Mouse (Mus musculus): Measurements from ENCODE around the gene Asphd2. TPM values are rescaled to one million over a fixed set of nuclear protein-coding genes. Genes with fewer than 3 reads are reported as not detected.

Asphd2 gene
- total and polyA plus RNA-seq, 3 experiments = 0.08 TPM; not detected in 2

GRCm38 (mm10) chr5:112355910-112356309 is 38.8 kb downstream of the Asphd2 start, which contains the start of gene Gm6583:
TSS of gene Gm6583 (minus strand) at chr5:112356033.
- Histone ChIP-seq H3K4me3 (ENCODE audit: control insufficient read depth in 1 of 2, insufficient read depth in 1 of 2, low read depth in 2 of 2, low read length in 2 of 2) (no peak within 1 kb of the TSS), H3K9ac (ENCODE audit: control insufficient read depth, low read depth, low read length, poor library complexity, severe bottlenecking) (no peak within 1 kb of the TSS), H3K27ac (ENCODE audit: control insufficient read depth, low read depth, low read length) (no peak within 1 kb of the TSS), H3K79me2 (ENCODE audit: control insufficient read depth, insufficient read depth, low read length, poor library complexity) (no peaks in the 10 kb centered on the region), H3K27me3 (ENCODE audit: control insufficient read depth in 1 of 2, insufficient read depth in 2 of 2, low read length in 2 of 2) (no peaks in the 10 kb centered on the region), H3K36me3 (ENCODE audit: control insufficient read depth in 1 of 2, insufficient read depth in 2 of 2, low read length in 2 of 2) (peaks cover 0 to 3% of the 10 kb centered on the region in 2 experiments; a peak in 2 of 4 replicates), H3K9me3 (replicated peaks; ENCODE audit: insufficient read depth, low read length) (no peaks in the 10 kb centered on the region), H3K4me1 (ENCODE audit: control insufficient read depth in 1 of 2, insufficient read depth in 2 of 2, low read length in 2 of 2) (0 out of 4 replicates have a peak, but pooled peaks cover 0 to 5% of the 10 kb centered on the region in 2 experiments)
- DNase-seq (ENCODE audit: low read depth, low spot score) = no peak
- TF ChIP-seq MAX (IDR thresholded peaks at IDR 0.05; ENCODE audit: low read length) (no peak), UBTF (IDR thresholded peaks at IDR 0.05; ENCODE audit: borderline replicate concordance, insufficient read depth, low read depth, low read length) (no peak)

DNA sequence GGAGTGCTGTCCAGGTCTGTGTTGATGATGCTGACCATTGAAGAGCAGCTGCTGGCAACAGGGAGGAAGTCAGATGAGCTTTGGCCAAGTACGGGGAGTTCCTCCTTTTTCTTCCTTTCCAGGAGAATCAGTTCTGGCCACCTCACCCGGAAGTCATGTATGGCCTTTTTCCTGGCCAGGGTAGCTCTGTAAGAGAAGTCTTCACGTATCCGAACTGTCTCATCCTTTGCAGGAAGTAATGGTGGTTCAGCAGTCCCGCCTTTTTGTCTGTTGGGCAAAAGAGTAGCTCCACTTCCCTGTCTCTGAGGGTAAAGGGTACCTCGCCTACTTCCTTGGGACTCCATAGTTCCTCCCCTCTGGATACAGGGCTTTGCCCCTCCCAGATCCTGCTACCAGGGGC is 39.2 kb downstream of the Asphd2 start:
- no peak overlapping the region for H3K4me3 ChIP-seq (ENCODE audit: control insufficient read depth in 1 of 2, insufficient read depth in 1 of 2, low read depth in 2 of 2, low read length in 2 of 2)
- H3K9ac ChIP-seq (ENCODE audit: control insufficient read depth, low read depth, low read length, poor library complexity, severe bottlenecking) = no peak overlapping the region
- TF ChIP-seq ZC3H11A (IDR thresholded peaks at IDR 0.05; ENCODE audit: low read depth, low read length) (no peak), RAD21 (IDR thresholded peaks at IDR 0.05; ENCODE audit: low read depth, low read length) (no peak), MAX (IDR thresholded peaks at IDR 0.05; ENCODE audit: low read length) (no peak), MAFK (IDR thresholded peaks at IDR 0.05; ENCODE audit: borderline replicate concordance, low read depth, low read length) (no peak), E2F4 (IDR thresholded peaks at IDR 0.05; ENCODE audit: borderline replicate concordance, low read depth, low read length) (no peak), GATA1 (IDR thresholded peaks at IDR 0.05; ENCODE audit: low read depth, low read length) (no peak), MXI1 (IDR thresholded peaks at IDR 0.05; ENCODE audit: low read depth, low read length) (no peak), HCFC1 (IDR thresholded peaks at IDR 0.05; ENCODE audit: low read depth, low read length) (no peak), TBP (IDR thresholded peaks at IDR 0.05; ENCODE audit: low read depth, low read length) (no peak), CHD2 (IDR thresholded peaks at IDR 0.05; ENCODE audit: low read length) (no peak)
- DNase-seq (ENCODE audit: low read depth, low spot score) = no peak
- H3K27ac ChIP-seq (ENCODE audit: control insufficient read depth, low read depth, low read length) = no peak overlapping the region
- 0 out of 4 replicates have a peak, but pooled peaks cover 0 to 5% of the 10 kb centered on the region in 2 experiments for H3K4me1 ChIP-seq (ENCODE audit: control insufficient read depth in 1 of 2, insufficient read depth in 2 of 2, low read length in 2 of 2)
- H3K79me2 ChIP-seq (ENCODE audit: control insufficient read depth, insufficient read depth, low read length, poor library complexity) = no peaks in the 10 kb centered on the region
- H3K36me3 ChIP-seq (ENCODE audit: control insufficient read depth in 1 of 2, insufficient read depth in 2 of 2, low read length in 2 of 2) = peaks cover 0 to 3% of the 10 kb centered on the region in 2 experiments; a peak in 2 of 4 replicates
- no peaks in the 10 kb centered on the region for H3K27me3 ChIP-seq (ENCODE audit: control insufficient read depth in 1 of 2, insufficient read depth in 2 of 2, low read length in 2 of 2)
- H3K9me3 ChIP-seq (replicated peaks; ENCODE audit: insufficient read depth, low read length) = no peaks in the 10 kb centered on the region

DNA sequence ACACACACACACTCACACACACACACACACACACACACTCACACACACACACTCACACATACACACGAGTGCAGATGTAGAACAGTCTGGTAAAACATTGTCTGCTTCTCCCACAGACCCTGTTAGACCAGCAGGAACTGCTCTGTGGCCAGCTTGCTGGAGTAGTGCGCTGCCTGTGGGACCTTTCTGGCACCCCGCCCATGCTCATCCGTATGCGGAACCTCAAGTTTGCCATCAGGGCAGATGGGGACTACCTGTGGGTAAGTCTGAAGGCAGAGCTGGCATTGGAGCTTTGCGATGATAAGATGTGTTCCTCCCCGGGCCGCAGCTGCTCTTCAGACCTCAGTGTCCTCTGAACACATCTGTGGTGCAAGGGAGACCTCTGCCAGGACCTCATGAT is 45.5 kb downstream of the Asphd2 start:
- Histone ChIP-seq H3K27me3 (ENCODE audit: control insufficient read depth in 1 of 2, insufficient read depth in 2 of 2, low read length in 2 of 2) (no peaks in the 10 kb centered on the region), H3K4me3 (ENCODE audit: control insufficient read depth in 1 of 2, insufficient read depth in 1 of 2, low read depth in 2 of 2, low read length in 2 of 2) (no peak overlapping the region), H3K4me1 (ENCODE audit: control insufficient read depth in 1 of 2, insufficient read depth in 2 of 2, low read length in 2 of 2) (peaks cover 0 to 8% of the 10 kb centered on the region in 2 experiments; a peak in 1 of 4 replicates), H3K36me3 (ENCODE audit: control insufficient read depth in 1 of 2, insufficient read depth in 2 of 2, low read length in 2 of 2) (no peaks in the 10 kb centered on the region; a peak in 1 of 4 replicates), H3K27ac (ENCODE audit: control insufficient read depth, low read depth, low read length) (no peak overlapping the region), H3K79me2 (ENCODE audit: control insufficient read depth, insufficient read depth, low read length, poor library complexity) (peaks cover 5% of the 10 kb centered on the region; the same call in 1 of the 2 replicates), H3K9me3 (replicated peaks; ENCODE audit: insufficient read depth, low read length) (no peaks in the 10 kb centered on the region), H3K9ac (ENCODE audit: control insufficient read depth, low read depth, low read length, poor library complexity, severe bottlenecking) (no peak overlapping the region)
- TF ChIP-seq JUND (IDR thresholded peaks at IDR 0.05; ENCODE audit: low read depth, low read length) = no peak
- TF ChIP-seq GABPA (IDR thresholded peaks at IDR 0.05; ENCODE audit: low read depth, low read length) = no peak
- TF ChIP-seq EP300 (IDR thresholded peaks at IDR 0.05; ENCODE audit: low read depth in 1 of 2, low read length in 2 of 2) = no peak
- TF ChIP-seq ZNF384 (IDR thresholded peaks at IDR 0.05; ENCODE audit: low read depth, low read length) = no peak
- no peak for TF ChIP-seq GATA1 (IDR thresholded peaks at IDR 0.05; ENCODE audit: low read depth, low read length)
- no peak for TF ChIP-seq USF1 (IDR thresholded peaks at IDR 0.05; ENCODE audit: low read depth, low read length)
- TF ChIP-seq KAT2A (conservative IDR thresholded peaks at IDR 0.05; ENCODE audit: low read depth, low read length) = no peak
- no peak for DNase-seq (ENCODE audit: low read depth, low spot score)
